Mouse (Mus musculus) midbrain, embryonic 11.5 days (tissue): ENCODE measurements around the gene Pla2g1b. TPM values are rescaled to one million over a fixed set of nuclear protein-coding genes. Genes with fewer than 3 reads are reported as not detected.

Source experiments
- ATAC-seq: fragments of 200-750 bp; cut with Nextera tagmentation; 2 replicates; pipeline ENCODE4 v1.8.0; 2017; ENCODE audit warnings: moderate TSS enrichment, moderate library complexity; ENCODE audit not compliant: low FRiP score
- DNase-seq: peaks from one replicate; pipeline ENCODE4 v3.0.0; 2015; ENCODE audit warnings: low spot score; ENCODE audit errors: missing footprints
- H3K27ac ChIP-seq: fragments of 300-500 bp; sonication (generic); 2 replicates; pipeline ENCODE4 v1.5.1; 2014; ENCODE audit warnings: low read depth, low read length
- H3K27me3 ChIP-seq: fragments of 300-500 bp; sonication (generic); 2 replicates; pipeline ENCODE4 v1.6.1; 2014; ENCODE audit warnings: mild to moderate bottlenecking, low read length, moderate library complexity, mixed read lengths; ENCODE audit not compliant: control insufficient read depth, insufficient read depth
- H3K36me3 ChIP-seq: fragments of 300-500 bp; sonication (generic); 2 replicates; pipeline ENCODE4 v1.6.1; 2014; ENCODE audit warnings: mild to moderate bottlenecking, low read length, moderate library complexity, mixed read lengths; ENCODE audit not compliant: control insufficient read depth, insufficient read depth
- H3K4me1 ChIP-seq: fragments of 300-500 bp; sonication (generic); 2 replicates; pipeline ENCODE4 v1.6.1; 2014; ENCODE audit warnings: low read length; ENCODE audit not compliant: control insufficient read depth, insufficient read depth
- H3K4me2 ChIP-seq: fragments of 300-500 bp; sonication (generic); 2 replicates; pipeline ENCODE4 v1.6.1; 2014; ENCODE audit warnings: mild to moderate bottlenecking, moderate library complexity
- H3K4me3 ChIP-seq: fragments of 300-500 bp; sonication (generic); 2 replicates; pipeline ENCODE4 v1.5.1; 2014; ENCODE audit warnings: low read depth, low read length
- H3K9ac ChIP-seq: fragments of 300-500 bp; sonication (generic); 2 replicates; pipeline ENCODE4 v1.6.1; 2014; ENCODE audit warnings: low read length
- H3K9me3 ChIP-seq: fragments of 300-500 bp; sonication (generic); 2 replicates; pipeline ENCODE4 v1.6.1; 2016; ENCODE audit warnings: low read length; ENCODE audit not compliant: control insufficient read depth
- WGBS: fragments of 180-500 bp; shearing (Covaris S2); extraction: QIAGEN DNeasy Blood & Tissue Kit; methylation state at CpG from one replicate; pipeline ENCODE4 v1.1.7; 2014; 5-methylcytosine and 5-hydroxymethylcytosine counted together
- polyA plus RNA-seq: library from polyadenylated mRNA; unstranded; fragments of >200 nt; fragmentation: Nextera tagmentation; extraction: Ambion mirVana; gene quantifications from 2 replicates; pipeline ENCODE4 v1.2.1, GENCODE M21; 2014

Pla2g1b gene
- polyA plus RNA-seq, 1 experiment from 2014 or later: not detected

DNA sequence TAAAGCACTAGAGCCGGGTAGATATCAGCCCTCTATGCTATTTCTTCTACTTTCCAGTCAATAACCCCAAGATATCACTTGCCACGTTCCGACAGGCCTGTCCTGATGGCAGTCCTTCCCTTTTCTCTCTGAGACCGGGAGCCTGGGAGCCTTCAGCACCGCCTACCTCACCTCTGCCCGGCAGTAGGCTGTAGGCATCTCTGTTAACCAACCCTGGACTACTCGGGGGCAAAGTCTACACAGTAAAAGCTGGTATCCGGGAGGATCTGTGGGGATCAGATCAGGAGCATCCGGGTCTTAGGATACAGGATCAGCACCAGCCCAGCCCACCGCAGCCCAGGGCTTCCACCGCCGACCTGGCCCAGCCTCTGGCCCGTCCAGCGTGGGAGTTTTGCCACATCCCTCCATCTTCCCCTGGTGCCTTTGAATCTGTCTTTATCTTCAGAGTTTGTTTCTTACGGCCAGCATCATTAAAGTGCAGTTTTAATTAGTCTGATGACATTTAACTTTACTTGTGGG lies 57.0 kb downstream of the Pla2g1b start:
- H3K36me3 ChIP-seq: no peaks in the 10 kb centered on the region
- DNase-seq (peak; percentile 79), ATAC-seq (no peak)
- H3K4me1 ChIP-seq: peaks cover 12% of the 10 kb centered on the region; the same call in 1 of the 2 replicates
- H3K4me3 ChIP-seq: no peak overlapping the region
- H3K27me3 ChIP-seq: no peaks in the 10 kb centered on the region
- no peaks in the 10 kb centered on the region for H3K9me3 ChIP-seq
- WGBS: 82% methylated on average over 15 of the region's 15 CpGs
- no peak overlapping the region for H3K27ac ChIP-seq
- no peak overlapping the region for H3K9ac ChIP-seq
- no peak overlapping the region for H3K4me2 ChIP-seq

DNA sequence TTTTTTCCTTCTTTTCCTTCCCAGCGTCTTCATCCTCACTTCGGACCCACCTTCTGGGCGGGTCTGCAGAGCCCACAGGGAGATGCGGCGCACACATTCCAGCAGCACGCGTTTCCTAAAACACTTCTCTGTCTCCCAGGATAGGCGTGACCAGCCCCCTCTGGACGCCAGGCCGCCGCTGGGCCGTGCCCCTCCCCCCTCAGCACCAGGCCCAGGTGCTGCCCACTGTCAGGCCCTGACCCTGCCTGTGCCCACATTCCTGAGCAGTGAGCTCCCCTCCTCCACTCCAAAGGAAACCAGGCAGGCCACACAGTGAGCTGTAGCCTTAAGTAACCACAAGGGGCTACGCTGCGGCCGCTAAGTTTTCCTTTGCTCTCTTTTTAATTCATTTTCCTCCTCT lies 57.9 kb downstream of the Pla2g1b start:
- no peaks in the 10 kb centered on the region for H3K36me3 ChIP-seq
- no peaks in the 10 kb centered on the region for H3K9me3 ChIP-seq
- no peak overlapping the region for H3K27ac ChIP-seq
- no peak overlapping the region for H3K4me2 ChIP-seq
- no peaks in the 10 kb centered on the region for H3K27me3 ChIP-seq
- DNase-seq: no peak
- H3K9ac ChIP-seq: no peak overlapping the region
- peaks cover 12% of the 10 kb centered on the region; the same call in 1 of the 2 replicates for H3K4me1 ChIP-seq
- H3K4me3 ChIP-seq: no peak overlapping the region
- peak; percentile 52 for ATAC-seq
- WGBS: 5% methylated on average over 15 of the region's 15 CpGs

Other genes starting within 250 kb of the Pla2g1b start
- gene Pop5, start 230.4 kb upstream of the Pla2g1b start, polyA plus RNA-seq: 91.0 and 98.7 TPM in 2 replicates
- gene Rnf10, start 193.4 kb upstream of the Pla2g1b start, polyA plus RNA-seq: 84.6 and 85.0 TPM in 2 replicates
- 58.6 and 59.1 TPM in 2 replicates for gene Coq5, start 186.6 kb upstream of the Pla2g1b start, polyA plus RNA-seq
- 1,577 and 1,606 TPM in 2 replicates for gene Dynll1, start 165.3 kb upstream of the Pla2g1b start, polyA plus RNA-seq
- gene Srsf9, start 139.1 kb upstream of the Pla2g1b start, polyA plus RNA-seq: 362 and 376 TPM in 2 replicates
- gene Gatc, start 125.1 kb upstream of the Pla2g1b start, polyA plus RNA-seq: 43.5 and 46.8 TPM in 2 replicates
- 57.7 and 64.7 TPM in 2 replicates for gene Triap1, start 125.0 kb upstream of the Pla2g1b start, polyA plus RNA-seq
- gene Cox6a1, start 117.3 kb upstream of the Pla2g1b start, polyA plus RNA-seq: 745 and 840 TPM in 2 replicates
- 199 and 227 TPM in 2 replicates for gene Msi1, start 36.7 kb upstream of the Pla2g1b start, polyA plus RNA-seq
- 16.2 and 18.9 TPM in 2 replicates for gene Sirt4, start 18.5 kb downstream of the Pla2g1b start, polyA plus RNA-seq
- gene Pxn, start 40.4 kb downstream of the Pla2g1b start, polyA plus RNA-seq: 7.3 and 7.7 TPM in 2 replicates
- 1,161 and 1,182 TPM in 2 replicates for gene Rplp0, start 93.2 kb downstream of the Pla2g1b start, polyA plus RNA-seq
- gene Gcn1l1, start 99.0 kb downstream of the Pla2g1b start, polyA plus RNA-seq: 27.6 and 32.2 TPM in 2 replicates
- gene Rab35, start 165.6 kb downstream of the Pla2g1b start, polyA plus RNA-seq: 19.4 and 19.6 TPM in 2 replicates